Mouse (Mus musculus): ENCODE measurements around the gene Chdh.

Gene Chdh

GRCm38 (mm10) chr14:30008733-30009575 lies at the start of gene Chdh, which contains the start of gene Il17rb:
Chdh (plus strand) TSS chr14:30009023.
Il17rb (minus strand) TSS chr14:30008896.
- DNase-seq (ENCODE audit: low read depth, low spot score) = peak; percentile 23

- no peak for DNase-seq (ENCODE audit: low read depth, low spot score)
Measured at GRCm38 (mm10) chr14:29967611-29968010, 41.2 kb upstream of the Chdh start.

GRCm38 (mm10) chr14:29968075-29968821 lies 40.6 kb upstream of the Chdh start, which contains the start of gene Selenok:
Selenok (plus strand) TSS chr14:29968308.
- DNase-seq (ENCODE audit: low read depth, low spot score) = peak; percentile 99

- no peak for DNase-seq (ENCODE audit: low read depth, low spot score)
Measured at GRCm38 (mm10) chr14:29971446-29971845, 37.4 kb upstream of the Chdh start.

GRCm38 (mm10) chr14:29971993-29972392 lies 36.8 kb upstream of the Chdh start:
- no peak for DNase-seq (ENCODE audit: low read depth, low spot score)

GRCm38 (mm10) chr14:29976927-29977326 lies 31.9 kb upstream of the Chdh start:
- no peak for DNase-seq (ENCODE audit: low read depth, low spot score)

GRCm38 (mm10) chr14:29978254-29979204 lies 30.3 kb upstream of the Chdh start, which contains the start of gene Actr8:
Actr8 (plus strand) TSS chr14:29978337.
- DNase-seq (ENCODE audit: low read depth, low spot score) = peak; percentile 92

GRCm38 (mm10) chr14:29980447-29981205 lies 28.2 kb upstream of the Chdh start:
- DNase-seq (ENCODE audit: low read depth, low spot score) = no peak

GRCm38 (mm10) chr14:29986096-29986495 lies 22.7 kb upstream of the Chdh start:
- DNase-seq (ENCODE audit: low read depth, low spot score) = no peak

GRCm38 (mm10) chr14:29987276-29987675 lies 21.5 kb upstream of the Chdh start:
- no peak for DNase-seq (ENCODE audit: low read depth, low spot score)

GRCm38 (mm10) chr14:29987739-29988138 lies 21.1 kb upstream of the Chdh start:
- DNase-seq (ENCODE audit: low read depth, low spot score) = no peak

GRCm38 (mm10) chr14:29988337-29988736 lies 20.5 kb upstream of the Chdh start:
- no peak for DNase-seq (ENCODE audit: low read depth, low spot score)

- DNase-seq (ENCODE audit: low read depth, low spot score) = peak; percentile 76
Measured at GRCm38 (mm10) chr14:29994976-29995375, 13.8 kb upstream of the Chdh start.

- no peak for DNase-seq (ENCODE audit: low read depth, low spot score)
Measured at GRCm38 (mm10) chr14:29996000-29996751, 12.6 kb upstream of the Chdh start.

GRCm38 (mm10) chr14:29997345-29997744 lies 11.5 kb upstream of the Chdh start:
- DNase-seq (ENCODE audit: low read depth, low spot score) = no peak

GRCm38 (mm10) chr14:29998747-29999474 lies 9.9 kb upstream of the Chdh start:
- DNase-seq (ENCODE audit: low read depth, low spot score) = no peak

- DNase-seq (ENCODE audit: low read depth, low spot score) = no peak
Measured at GRCm38 (mm10) chr14:29999475-29999811, 9.4 kb upstream of the Chdh start.

GRCm38 (mm10) chr14:30009864-30010560 lies 1.2 kb downstream of the Chdh start:
- no peak for DNase-seq (ENCODE audit: low read depth, low spot score)

Data from forelimb bud, embryonic 11.5 days (tissue).